ENCODE assay signal across 30 mouse cellular contexts in the genomic region with DNA sequence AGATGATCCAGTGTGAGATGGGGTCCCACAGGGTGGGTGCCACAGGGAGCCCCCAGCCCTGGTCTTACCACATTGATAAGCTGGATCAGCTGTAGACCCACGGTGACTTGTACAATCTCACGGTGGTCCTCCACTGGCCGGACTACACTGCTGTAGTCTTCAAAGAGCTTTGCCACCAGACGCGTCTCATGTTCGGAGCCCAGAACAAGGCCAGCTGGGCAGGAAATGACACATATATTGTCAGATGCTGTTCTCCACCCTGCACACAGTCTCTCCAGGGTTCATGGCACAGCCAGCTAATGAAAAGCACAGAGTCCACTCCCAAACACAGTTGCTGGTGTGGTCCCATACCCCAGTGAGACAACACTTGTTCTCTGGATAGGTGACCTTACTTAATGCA. TPM values are rescaled to one million over a fixed set of nuclear protein-coding genes. Genes with fewer than 3 reads are reported as not detected.
"Had no signal": no experiment of that assay in that cellular context is flagged by ENCODE, and none has a peak within 500 bp of the region (broad histone marks: within the 10 kb centered on the region; RNA-seq: fewer than 3 reads in every experiment).

No protein-coding gene starts in this region.

- H3K9ac ChIP-seq: heart, embryonic 12.5 days; hindbrain, embryonic 12.5 days; hindbrain, embryonic 14.5 days; intestine, embryonic 15.5 days; kidney, embryonic 15.5 days; limb, embryonic 12.5 days; liver, embryonic 13.5 days; liver, embryonic 15.5 days had no signal

- H3K27ac ChIP-seq: gastrocnemius, adult 2 months; heart, adult 2 months; heart, embryonic 10.5 days; hindbrain, embryonic 10.5 days; hindbrain, embryonic 12.5 days; hindbrain, embryonic 14.5 days; intestine, embryonic 15.5 days; kidney, embryonic 15.5 days; kidney, postnatal 0 days; limb, embryonic 12.5 days; liver, embryonic 13.5 days; liver, embryonic 15.5 days had no signal

- H3K4me2 ChIP-seq: heart, embryonic 12.5 days; hindbrain, embryonic 12.5 days; hindbrain, embryonic 14.5 days; intestine, embryonic 15.5 days; kidney, embryonic 15.5 days; limb, embryonic 12.5 days; liver, embryonic 11.5 days; liver, embryonic 13.5 days; liver, embryonic 15.5 days had no signal

- H3K27me3 ChIP-seq: intestine, embryonic 15.5 days; kidney, embryonic 15.5 days; limb, embryonic 12.5 days; liver, embryonic 13.5 days had no signal

- H3K4me3 ChIP-seq: gastrocnemius, adult 2 months; heart, adult 2 months; heart, embryonic 10.5 days; heart, embryonic 12.5 days; hindbrain, embryonic 10.5 days; hindbrain, embryonic 12.5 days; intestine, embryonic 15.5 days; kidney, embryonic 15.5 days; limb, embryonic 12.5 days; liver, embryonic 13.5 days; liver, embryonic 15.5 days had no signal

- H3K9me3 ChIP-seq: heart, embryonic 10.5 days; heart, embryonic 12.5 days; hindbrain, embryonic 10.5 days; hindbrain, embryonic 12.5 days; intestine, embryonic 15.5 days; kidney, embryonic 15.5 days; limb, embryonic 12.5 days; liver, embryonic 13.5 days; liver, embryonic 15.5 days had no signal

- ATAC-seq: hindbrain, embryonic 16.5 days; inflammation-experienced regulatory T-cells, adult 6 months; intestine, embryonic 15.5 days; intestine, postnatal 0 days had no signal

- H3K36me3 ChIP-seq: heart, embryonic 10.5 days; heart, embryonic 12.5 days; hindbrain, embryonic 10.5 days; hindbrain, embryonic 12.5 days; intestine, embryonic 15.5 days; kidney, embryonic 15.5 days; limb, embryonic 12.5 days; liver, embryonic 13.5 days; liver, embryonic 15.5 days had no signal

- H3K4me1 ChIP-seq: heart, embryonic 12.5 days; intestine, embryonic 15.5 days; kidney, embryonic 15.5 days; liver, embryonic 13.5 days; liver, embryonic 15.5 days had no signal

- DNase-seq: gastrocnemius, adult 2 months; gastrocnemius, postnatal 10 days; gastrocnemius, postnatal 25 days; heart, adult 2 months; heart, postnatal 10 days; heart, postnatal 4 days; kidney, adult 18-20 months; kidney, adult 8-10 months; kidney, postnatal 14 days; kidney, postnatal 36 days; layer of hippocampus, adult 9-11 months; layer of hippocampus, postnatal 36 days; left cerebral cortex, postnatal 4 days; liver; liver, embryonic 13.5 days had no signal

RNA-seq across cellular contexts. Expression of gene Chrna1, which starts 5.7 kb away (rescaled TPM):
- polyA plus RNA-seq: inflammation-experienced regulatory T-cells, adult 6 months; large intestine, adult 2 months had no signal
